Mouse (Mus musculus): Measurements from ENCODE around the gene Oosp2.

Oosp2 gene

DNA sequence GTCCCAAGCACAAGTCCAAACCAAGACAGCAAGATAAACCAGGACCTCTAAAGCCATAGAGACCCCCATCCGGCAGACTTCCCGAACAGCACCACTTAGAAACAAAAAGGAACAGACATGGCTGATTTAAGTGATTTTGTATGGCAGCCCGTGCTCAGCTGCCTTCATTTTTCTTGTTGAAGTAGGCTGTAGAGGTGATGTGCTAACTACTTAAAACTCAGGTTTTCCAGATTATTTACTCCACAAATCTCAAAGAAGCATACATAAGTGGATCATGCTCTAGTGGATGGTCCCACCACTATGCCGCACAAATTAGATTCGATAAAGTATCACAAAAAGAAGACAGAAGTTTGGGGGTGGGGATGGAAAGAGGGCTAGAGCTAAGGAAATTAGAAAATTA, at the start of gene Oosp2:
Gene Oosp2, minus strand, starts transcription at position 101 of the 400 bp plus-strand sequence.
- DNase-seq (ENCODE audit: low read depth): no peak

- DNase-seq (ENCODE audit: low read depth): no peak
These were observed 38.0 kb upstream of the Oosp2 start for GRCm38 (mm10) chr19:11698342-11698741.

GRCm38 (mm10) chr19:11696755-11697154, 36.4 kb upstream of the Oosp2 start, which contains the start of gene Oosp3:
Oosp3 (plus strand) TSS chr19:11697055.
- no peak for DNase-seq (ENCODE audit: low read depth)

DNA sequence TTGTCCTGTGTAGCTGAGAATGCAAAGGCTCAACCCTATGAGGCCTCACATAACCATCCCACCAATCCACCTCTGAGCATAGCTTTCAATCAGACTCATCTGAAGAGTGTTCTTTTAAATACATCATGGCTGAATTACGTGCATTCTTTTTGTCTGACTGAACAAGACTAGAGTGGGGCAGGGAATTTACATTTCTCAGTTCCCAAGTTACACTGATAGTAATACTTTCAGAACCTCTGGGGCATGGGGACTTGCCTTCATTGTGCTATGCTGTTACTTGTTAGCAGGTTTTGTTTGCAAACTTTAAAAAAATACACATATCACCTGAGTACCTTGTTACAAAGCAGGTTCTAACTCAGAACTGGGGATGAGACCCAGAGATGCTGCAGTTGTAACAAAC, 31.1 kb upstream of the Oosp2 start:
- DNase-seq (ENCODE audit: low read depth): no peak

GRCm38 (mm10) chr19:11690839-11691238, 30.5 kb upstream of the Oosp2 start, which contains the start of gene Oosp1:
Oosp1 (minus strand) TSS chr19:11691150.
- no peak for DNase-seq (ENCODE audit: low read depth)

- DNase-seq (ENCODE audit: low read depth): no peak
These were observed 1.2 kb upstream of the Oosp2 start for GRCm38 (mm10) chr19:11661562-11661961.

DNA sequence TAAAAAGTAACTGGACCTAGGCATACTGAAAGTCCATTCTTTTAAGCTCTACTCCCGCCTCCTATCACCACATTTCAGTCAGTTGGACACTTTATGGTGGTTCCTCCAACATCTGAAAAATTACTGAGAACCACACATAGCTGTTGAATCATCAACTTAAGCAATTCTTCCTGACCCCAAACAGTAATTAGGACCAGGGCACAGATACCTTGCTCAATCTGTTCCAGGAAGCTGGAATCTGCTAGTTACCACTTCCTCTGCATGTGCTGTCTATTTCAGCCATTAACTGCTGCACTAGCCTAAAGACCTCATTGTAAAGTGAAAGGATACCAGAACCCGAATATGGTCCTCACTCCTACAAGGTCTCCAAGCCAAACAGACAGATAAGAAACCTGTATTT, 1.2 kb downstream of the Oosp2 start:
- no peak for DNase-seq (ENCODE audit: low read depth)

- DNase-seq (ENCODE audit: low read depth): no peak
These were observed 10.8 kb downstream of the Oosp2 start for GRCm38 (mm10) chr19:11649564-11649963.

- no peak for DNase-seq (ENCODE audit: low read depth)
These were observed 14.2 kb downstream of the Oosp2 start for GRCm38 (mm10) chr19:11646166-11646565.

- DNase-seq (ENCODE audit: low read depth): no peak
These were observed 19.6 kb downstream of the Oosp2 start, which contains the start of gene Ms4a3 for GRCm38 (mm10) chr19:11640732-11641131. Ms4a3 (minus strand) TSS chr19:11640851.

DNA sequence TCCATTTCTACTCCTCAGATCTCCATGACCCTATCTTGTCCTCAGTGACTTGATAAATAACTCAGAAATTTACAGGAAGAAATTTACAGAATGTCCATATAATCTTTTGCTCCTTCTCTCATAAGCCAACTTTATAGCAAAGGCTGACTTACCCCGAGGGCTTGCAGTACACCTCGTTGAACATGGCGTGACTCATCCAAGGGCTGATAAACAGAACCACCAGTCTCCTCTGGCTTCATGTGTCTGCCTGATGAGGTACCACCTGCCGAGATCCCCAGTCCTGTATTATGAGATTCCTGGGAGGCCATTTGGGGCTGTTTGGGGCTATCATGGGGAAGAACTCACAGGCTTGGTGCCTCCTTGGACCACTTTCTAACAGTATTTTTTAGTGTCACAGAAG, 21.3 kb downstream of the Oosp2 start:
- no peak for DNase-seq (ENCODE audit: low read depth)

GRCm38 (mm10) chr19:11635572-11635971, 24.8 kb downstream of the Oosp2 start:
- no peak for DNase-seq (ENCODE audit: low read depth)

DNA sequence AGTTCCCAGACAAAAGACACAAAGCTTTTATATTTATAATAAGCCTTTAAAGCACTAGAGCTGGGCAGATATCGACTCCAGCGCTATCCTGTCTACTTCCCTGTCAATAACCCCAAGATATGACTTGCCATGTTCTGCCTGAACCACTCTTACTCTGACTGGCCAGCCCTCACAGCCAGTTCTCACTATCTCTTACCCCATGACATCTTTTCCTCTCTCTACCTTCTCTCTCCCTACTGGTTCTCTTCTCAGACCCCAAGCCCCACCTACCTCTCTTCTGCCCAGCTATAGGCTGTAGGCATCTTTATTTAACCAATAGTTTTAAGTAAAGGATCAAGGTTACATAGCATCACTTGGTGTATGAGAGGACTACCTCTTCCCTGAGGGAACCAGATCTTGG, 26.0 kb downstream of the Oosp2 start:
- no peak for DNase-seq (ENCODE audit: low read depth)

GRCm38 (mm10) chr19:11633732-11634131, 26.6 kb downstream of the Oosp2 start:
- no peak for DNase-seq (ENCODE audit: low read depth)

DNA sequence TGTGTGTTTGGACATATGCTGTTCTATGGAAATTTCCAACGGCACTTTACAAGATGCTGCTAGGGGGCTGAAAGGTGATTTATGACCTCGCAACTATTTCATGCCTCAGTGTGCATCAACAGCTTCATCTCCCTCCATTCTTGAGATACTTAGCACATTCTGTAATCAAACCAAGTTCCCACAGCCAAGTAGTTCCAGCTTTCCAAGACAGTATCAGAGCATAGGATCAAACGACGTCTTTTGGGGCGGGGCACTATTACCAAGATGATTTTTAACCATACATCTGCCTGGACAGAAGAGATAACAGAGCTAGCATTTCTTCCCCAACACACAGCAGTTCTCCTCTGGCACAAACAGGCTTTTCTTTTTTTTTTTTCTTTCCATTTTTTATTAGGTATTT, 35.1 kb downstream of the Oosp2 start:
- DNase-seq (ENCODE audit: low read depth): no peak

- no peak for DNase-seq (ENCODE audit: low read depth)
These were observed 35.6 kb downstream of the Oosp2 start for GRCm38 (mm10) chr19:11624800-11625199.

DNA sequence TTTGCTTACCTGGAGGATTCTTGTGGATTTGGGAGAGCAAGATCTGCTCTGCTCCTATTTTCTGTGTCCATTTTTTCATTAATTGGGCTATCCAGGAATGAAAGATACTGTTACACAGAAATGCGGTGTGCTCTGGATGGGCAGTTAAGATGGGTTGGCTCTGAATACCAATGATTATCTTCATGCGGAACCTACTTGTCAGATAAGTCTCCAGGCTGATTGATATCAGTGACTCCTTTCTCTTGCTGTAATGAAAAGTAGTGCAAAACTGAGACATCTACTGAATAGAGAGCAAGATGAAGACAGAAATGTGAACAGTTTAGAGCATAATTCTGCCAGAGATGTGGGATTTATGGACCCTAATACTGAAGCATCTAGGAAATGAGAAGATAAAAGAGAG, 36.8 kb downstream of the Oosp2 start, which contains the start of gene Ms4a2:
Gene Ms4a2, minus strand, starts transcription at position 169 of the 400 bp plus-strand sequence.
- DNase-seq (ENCODE audit: low read depth): no peak

GRCm38 (mm10) chr19:11617983-11618382, 42.4 kb downstream of the Oosp2 start:
- no peak for DNase-seq (ENCODE audit: low read depth)

- no peak for DNase-seq (ENCODE audit: low read depth)
These were observed 45.6 kb downstream of the Oosp2 start for GRCm38 (mm10) chr19:11614805-11615204.

DNA sequence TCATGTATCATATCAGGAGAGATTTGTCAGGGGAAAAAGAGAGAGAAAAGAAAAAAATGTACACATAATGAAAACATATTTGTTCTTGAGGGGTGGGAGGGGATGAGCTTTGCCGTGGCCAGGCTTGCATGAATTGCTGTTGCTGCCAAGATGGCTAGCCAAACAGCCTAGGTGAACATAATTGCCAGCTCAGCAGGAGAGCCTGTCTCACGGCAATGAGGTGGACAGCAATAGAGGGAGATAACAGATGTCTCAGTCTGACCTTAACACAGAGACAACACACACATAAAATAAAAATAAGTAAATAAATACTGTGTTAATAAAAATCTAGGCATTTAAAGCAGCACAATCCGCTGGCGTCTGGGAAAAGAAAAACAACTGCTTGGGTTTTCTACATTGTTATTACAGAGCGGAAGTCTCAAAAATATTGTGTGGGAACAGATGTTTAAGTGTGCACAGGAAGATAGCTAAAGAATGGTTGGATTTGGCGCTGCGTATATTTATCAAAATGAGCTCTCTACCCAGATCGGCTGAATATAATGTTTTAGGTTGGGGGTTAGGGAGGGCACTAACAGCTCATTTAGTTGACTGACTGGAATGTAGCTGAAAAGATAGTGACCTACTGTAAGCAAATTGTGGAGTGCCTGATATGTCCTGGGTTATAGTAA, 46.4 kb downstream of the Oosp2 start:
- no peak for DNase-seq (ENCODE audit: low read depth)

DNA sequence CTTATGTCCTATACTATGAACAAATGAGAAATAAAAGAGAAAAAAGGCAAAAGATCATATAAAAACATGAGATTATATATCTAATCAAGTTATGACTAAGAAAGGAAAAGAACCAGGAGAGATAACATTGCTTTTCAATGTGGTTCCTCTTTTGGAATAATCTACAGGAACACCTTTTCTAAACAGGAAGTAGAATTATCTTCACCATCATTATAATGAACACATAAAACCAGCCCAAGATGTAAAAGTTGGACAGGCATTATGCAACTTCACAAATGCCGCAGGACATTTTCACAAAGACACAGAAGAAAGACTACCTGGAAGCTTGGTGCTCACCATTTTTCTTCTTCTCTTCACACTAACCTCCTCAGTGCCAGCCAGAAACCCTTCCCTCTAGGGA, 47.3 kb downstream of the Oosp2 start:
- no peak for DNase-seq (ENCODE audit: low read depth)

GRCm38 (mm10) chr19:11612293-11612692, 48.1 kb downstream of the Oosp2 start:
- peak; percentile 46 for DNase-seq (ENCODE audit: low read depth)

DNA sequence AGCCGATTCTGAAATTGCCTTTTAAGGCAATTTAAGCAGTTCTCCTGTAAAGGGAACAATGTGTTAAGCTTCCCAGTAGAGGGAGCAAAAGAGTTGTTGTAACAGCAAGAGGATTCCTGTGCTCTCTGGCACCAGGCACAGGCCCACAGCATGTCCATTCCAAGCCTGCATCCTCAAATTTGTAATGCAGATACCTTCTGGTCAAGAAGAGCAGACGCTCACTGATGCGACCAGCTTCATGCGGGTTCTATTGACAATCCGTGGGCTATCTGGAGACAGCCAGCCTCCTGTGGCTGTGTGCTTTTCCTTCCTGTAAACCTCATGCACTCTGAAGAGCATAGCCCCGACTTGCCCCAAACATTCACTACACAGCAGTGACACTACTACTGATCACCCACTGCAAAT, 48.8 kb downstream of the Oosp2 start:
- DNase-seq (ENCODE audit: low read depth): peak; percentile 76

GRCm38 (mm10) chr19:11608172-11608571, 52.2 kb downstream of the Oosp2 start:
- DNase-seq (ENCODE audit: low read depth): peak; percentile 81

All from induced T-regulatory cell, adult 2 months (primary cell).